Mouse (Mus musculus) adrenal gland, adult 8-10 months (tissue): Measurements from ENCODE around the gene Gm45717. TPM values are rescaled to one million over a fixed set of nuclear protein-coding genes. Genes with fewer than 3 reads are reported as not detected.

Source experiments
- DNase-seq: peaks from one replicate; pipeline ENCODE4 v3.0.0; 2022
- total RNA-seq, 4 experiments: library from RNA; stranded (reverse); gene quantifications; 2 replicates each; pipeline ENCODE4 v1.2.4; 2022

Gm45717 gene
- total RNA-seq, 4 experiments from 2014 or later = not detected

DNA sequence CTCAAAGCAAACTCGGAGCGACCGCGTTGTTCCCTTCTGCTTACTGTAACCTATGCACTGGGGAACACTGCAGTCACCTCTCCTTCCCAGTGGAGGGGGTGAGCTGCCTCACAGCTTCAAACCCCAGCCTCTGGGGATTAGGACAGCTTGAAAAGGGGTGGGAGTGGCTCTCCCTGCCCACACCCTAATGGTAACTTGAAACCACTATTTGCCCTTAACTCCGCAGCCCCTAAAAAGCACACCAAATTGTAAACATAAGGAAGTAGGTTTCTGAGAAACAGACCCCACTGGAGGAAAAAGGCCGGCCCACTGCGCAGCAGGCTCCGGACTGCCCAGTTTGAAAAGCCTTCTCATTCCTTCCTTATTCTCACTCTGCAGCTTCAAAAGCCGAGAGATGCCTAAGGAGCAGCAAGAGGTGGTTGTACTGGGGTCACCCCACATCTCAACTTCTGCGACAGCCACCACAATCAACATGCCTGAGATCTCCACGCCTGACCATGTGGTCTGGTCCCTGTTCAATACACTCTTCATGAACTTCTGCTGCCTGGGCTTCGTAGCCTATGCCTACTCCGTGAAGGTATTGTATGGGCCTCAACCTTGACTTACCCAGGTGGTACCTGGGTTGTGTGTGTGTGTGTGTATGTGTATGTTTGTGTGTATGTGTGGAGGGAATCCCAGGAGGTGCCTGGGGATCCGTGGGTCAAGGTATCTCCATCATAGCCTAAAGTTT is 12.3 kb upstream of the Gm45717 start:
- DNase-seq = no peak

DNA sequence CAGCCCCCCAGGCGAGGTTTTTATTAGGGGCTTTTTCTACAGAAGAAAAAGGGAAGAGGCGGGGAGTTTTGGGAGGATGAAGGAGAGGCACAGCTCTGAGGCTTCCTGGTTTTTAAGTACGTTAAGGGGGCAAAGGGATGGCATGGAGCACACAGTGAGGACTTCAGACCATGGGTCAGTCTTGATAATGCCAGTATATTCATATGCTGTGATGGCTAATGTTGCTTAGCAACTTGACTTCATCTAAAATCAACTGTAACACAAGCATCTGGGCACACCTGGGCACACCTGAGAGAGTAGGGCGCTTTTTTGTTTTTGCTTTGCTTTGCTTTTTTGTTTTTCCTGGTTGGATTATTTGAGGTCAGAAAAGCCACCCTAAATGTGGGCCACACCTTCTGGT is 11.2 kb upstream of the Gm45717 start, which contains the start of gene Ifitm1:
TSS of gene Ifitm1 (plus strand) at position 301 of the 400 bp plus-strand sequence.
- DNase-seq = no peak

DNA sequence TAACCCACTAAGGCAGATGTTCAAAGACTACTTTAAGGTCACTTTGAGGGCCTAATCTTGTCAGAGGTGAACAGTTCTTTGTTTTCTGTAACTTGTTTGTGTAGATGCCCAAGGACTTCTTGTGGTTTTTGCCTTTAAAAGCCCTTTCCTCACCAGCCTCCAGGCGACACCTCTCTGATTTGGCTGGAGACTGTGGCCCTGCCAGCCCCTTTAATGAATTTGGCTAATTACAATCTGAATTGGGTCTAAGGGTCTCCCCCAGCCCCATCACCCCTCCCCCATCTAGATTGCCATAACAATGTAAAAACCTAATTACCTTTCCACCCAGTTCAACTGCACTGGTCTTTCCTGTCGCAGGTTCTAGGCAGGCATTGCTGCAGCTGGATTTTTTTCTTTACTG is 7.0 kb upstream of the Gm45717 start:
- DNase-seq = no peak

DNA sequence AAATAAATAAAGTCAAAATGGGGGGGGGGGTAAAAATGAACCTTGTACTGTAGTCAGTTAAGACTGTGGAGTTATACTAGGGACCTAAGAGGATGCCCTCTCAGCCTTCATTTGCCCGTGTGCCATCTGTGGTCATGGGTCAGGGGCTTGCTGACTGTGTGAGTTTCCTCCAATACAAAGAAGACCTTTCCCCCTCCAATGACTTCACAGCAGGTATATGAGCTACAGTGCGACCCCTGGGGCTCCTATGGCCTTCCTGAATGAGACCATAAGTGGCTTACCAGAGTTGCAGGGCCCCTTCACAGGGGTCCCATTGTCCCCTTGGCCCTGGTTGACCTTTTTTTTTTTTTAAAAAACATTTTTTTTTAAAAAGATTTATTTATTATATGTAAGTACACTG is 5.7 kb upstream of the Gm45717 start:
- no peak for DNase-seq

DNA sequence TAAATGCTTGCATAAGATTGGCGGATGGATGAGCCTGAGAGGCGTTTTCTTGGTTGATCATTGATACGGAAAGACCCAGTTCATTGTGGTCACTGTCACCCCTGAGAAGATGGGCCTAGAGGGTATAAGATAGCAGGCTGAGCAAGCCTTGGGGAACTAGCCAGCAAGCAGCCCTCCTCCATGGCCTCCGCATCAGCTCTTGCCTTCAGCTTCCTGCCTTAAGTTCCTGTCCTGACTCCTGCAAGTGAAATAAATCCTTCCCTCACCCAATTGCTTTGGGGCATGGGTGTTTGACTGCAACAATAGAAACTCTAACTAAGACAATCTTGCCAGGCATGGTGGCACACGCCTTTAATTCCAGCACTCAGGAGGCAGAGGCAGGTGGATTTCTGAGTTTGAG is 4.3 kb upstream of the Gm45717 start:
- no peak for DNase-seq

DNA sequence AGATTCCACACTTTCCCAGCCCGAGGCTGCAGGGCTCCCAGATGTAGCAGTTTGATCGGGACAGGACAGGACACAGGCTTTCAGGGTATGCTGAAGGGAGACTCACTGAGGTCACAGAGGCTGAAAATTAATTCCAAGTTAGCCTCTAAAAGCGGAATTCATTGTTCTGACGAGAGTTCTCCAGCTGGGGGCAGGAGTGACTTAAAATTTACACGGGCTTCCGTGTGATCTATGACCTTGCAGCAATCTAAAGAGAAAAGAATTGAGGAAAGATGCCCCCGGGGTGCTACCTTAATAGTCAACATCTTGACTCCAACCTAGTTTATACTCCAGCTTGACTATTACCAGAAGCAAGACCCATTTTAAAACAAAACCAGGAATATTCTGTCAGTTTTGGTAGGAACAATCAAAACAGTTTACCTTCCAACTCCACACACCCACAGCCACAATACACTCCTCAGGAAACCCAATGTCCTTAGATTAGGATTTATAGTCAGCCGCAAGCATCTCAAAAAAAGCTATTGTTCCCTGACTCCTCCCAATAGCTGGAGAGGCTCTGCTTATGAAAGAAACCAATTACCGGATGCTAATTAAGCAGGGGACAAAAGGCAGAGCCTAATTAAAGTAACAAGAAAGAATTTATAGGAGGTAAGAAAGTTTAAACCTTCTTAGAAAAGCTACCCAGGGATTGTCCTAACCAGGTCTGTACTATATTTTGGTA is 3.6 kb upstream of the Gm45717 start:
- DNase-seq = no peak

DNA sequence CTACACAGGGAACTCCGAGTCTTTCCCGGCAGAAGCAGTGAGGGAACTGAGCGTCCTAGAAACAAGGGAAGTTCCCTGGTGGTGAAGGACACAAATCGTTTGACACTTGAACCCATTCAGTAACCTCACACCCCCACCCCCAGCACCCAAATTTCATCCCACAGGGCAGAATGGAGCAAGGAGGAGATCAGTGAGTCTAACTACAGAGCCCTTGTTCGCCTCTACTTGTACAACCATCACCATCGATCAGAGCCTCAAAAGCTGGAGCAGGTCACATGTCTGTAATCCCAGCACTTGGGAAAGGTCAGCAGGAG is 776 bp upstream of the Gm45717 start:
- DNase-seq = no peak

DNA sequence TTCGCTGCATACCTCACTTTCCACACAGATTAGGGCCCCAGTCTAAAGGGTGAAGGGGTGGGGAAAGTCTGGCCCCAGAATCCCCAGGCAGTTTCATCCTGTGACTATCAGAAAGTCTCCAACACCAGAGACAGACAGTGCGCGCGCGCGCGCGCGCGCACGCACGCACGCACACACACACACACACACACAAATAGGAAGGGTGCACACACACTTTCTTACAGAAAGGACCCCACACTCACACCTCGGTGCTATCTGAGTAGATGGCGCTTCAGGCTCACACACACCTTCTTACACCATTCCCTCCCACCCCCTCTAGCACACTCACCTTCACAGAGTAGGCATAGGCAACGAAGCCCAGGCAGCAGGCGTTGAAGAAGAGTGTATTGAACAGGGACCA is 395 bp downstream of the Gm45717 start:
- no peak for DNase-seq

DNA sequence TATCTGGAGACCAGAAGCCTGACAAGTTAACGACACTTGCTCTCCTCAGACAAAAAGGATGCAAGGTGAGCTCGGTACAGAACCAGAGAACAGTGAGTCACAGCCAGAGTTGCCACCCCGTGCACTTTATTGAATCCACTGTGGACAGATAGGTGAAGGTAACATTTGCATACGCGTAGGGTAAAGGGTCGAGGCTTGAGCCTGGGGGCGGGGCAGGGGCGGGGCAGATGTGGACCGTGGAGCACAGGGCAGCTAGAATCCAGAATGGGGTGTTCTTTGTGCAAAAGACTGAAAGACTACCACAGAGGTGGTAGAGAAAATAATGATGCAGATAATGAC is 1.0 kb downstream of the Gm45717 start:
- DNase-seq = no peak

DNA sequence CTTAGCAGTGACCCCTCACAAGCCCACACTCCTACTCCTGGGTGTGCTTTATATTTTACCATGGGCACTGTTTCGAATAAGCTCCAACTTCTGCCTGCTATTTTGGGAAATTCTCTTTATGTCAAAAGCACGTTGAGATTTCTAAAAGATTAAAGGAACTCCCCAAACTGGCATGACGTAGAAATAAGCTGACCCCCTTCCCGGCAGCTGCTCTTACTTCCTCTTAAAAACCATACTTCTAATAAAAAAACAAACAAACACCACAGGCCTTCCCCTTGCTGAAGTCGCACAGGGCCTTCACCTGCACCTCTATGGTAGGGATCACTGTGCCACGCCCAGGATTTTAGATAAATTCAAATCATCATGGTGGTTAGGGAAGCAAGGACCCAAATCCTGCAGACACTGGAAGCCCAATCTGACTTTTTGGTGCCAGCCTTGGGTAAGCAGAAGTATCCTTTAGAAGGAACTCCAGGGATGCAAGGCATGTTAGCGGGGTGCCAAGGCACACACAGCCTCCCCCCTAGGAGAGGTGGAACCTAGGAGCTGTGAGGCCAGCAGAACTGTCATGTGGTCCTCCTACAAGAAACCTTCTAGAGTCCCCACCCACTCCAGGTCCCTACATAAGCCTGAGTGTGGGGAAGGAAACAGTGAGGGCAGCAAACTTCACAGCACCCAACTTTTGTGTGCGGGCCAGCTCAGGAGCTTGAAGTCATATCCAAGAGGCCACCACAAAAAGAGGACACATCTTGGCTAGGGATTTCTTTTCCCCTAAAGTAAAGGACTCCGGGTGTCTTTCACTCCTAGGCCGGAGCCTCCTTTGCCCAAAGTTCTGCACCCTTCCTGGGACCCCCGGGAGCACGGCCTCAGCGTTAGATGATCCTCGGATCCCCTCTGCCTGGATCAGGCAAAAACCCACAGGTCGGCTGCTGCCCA is 1.7 kb downstream of the Gm45717 start:
- DNase-seq = no peak

DNA sequence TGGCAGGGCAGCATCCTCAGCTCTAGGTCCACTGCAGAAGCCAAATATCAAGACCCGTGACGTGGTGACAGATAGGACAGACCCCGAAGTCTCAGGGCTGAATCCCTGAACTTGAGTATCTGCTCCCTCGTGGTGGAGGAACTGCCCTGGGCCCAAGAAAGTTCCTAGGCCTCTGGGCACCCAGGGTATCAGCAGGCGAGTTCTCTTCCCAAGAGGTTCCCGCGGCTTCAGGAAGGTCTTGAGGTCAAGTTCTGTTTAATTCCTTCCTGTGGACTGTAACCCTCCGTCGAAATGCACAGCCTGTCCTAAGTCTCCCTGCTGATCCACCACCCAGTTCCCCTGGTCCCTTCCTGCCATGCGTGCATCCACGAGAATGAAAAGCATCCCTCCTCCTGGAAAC is 2.6 kb downstream of the Gm45717 start:
- no peak for DNase-seq

DNA sequence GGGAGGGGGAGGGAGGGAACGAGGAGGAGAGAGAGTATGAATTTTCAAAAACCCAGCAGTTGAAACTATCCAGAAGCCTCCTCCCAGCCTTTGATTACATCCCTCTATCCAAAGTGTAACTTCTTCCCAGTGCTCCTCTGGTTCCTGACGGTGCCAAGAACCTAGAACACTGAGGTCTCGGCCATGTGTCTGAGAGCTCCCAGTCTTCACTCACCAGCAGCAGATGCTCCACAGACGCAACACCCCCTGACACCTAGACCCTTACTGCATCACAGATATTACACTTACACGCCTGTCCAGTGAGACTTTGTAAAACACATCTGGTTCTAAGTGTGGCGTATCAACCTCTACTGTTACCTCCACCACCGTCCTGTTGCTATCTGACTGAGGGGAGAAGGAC is 3.3 kb downstream of the Gm45717 start:
- no peak for DNase-seq

DNA sequence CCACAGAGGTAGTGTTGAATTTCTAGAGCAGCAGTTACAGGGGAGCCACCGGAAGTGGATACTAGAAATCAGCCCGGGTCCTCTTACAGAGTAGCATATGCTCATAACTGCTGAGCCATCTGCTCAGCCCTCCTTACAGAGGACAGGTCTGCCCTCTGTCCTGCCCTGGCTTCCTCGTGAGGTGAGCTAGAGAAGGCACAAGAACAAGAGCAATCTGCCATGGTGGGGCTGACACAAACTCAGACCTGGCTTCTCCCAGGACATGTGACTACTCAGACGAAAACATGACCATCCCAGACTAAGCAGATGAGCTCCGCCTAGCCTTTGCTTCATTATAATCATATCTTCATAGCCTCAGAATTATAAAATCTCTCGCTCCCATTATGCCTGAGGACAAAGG is 4.0 kb downstream of the Gm45717 start:
- DNase-seq = no peak

DNA sequence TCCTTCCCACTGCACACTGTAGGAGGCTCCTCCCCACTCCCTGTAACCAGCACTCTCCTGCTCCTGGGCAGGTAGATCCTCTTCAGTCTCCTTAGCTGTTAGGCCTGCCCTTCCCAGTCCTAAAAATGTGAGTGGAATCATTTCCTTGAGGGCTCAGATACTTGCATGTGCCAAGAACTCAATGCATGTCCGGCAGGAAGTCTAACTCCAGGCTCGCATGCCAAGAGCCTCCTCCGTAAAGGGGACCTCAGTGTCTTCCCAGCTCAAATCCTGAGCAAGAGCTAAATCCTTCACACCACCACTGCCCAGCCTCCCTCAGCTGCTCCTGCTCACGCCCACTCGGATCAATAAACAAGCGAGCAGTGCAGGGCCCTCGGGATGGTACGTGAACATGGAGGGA is 4.7 kb downstream of the Gm45717 start:
- no peak for DNase-seq

DNA sequence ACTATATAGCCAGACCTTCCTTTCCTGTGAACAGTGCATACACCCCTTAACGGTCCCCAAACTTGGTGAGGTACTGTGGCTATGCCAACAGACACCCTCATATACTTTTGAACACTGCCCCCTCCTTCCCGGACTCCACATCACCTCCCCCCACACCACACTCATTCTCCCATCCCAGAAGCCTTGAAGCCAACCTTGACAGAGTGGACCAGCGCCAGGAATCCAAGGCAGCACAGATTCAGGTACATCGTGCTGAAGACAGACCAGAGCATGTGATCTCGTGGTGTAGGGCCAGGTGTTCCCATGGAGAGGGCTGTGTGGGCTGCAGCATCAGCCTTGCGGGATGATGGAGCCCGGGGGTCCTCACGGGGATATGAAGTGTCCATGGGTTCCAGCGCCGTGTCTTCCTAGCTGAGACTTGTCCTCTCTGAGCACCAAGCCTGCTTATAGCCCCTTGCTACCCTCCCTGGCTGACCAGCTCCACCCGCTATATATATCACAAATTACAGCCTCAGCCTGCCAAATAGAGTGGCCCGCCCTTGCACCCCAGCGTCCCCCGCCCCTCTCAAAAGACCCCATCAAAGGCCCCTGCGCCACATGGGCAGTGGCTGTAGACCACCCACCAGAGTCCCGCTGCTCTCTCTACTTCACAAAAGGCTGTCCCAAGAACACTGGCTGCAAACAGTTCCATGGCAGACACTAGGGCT is 5.8 kb downstream of the Gm45717 start, which contains the start of gene Ifitm5:
TSS of gene Ifitm5 (minus strand) at position 468 of the 707 bp plus-strand sequence.
- no peak for DNase-seq

DNA sequence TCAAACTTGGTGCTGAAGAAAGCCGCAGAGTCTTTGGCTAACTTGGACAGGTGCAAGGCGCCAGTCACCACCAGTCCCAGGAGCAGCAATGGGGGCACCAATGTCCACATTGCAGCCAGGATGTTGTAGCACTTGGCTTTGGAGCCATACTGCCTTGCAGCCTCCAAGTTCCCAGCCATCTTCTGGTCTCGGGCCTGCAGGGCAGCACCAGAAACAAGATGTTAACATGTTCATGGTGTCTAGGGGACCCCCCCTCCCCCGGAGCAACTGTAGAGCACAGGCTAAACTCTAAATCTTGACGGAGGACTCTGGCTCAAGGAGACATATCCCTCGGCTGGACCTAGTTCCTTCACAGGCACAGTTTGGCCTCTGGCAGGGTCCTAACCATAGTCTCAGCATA is 6.5 kb downstream of the Gm45717 start:
- DNase-seq = no peak

DNA sequence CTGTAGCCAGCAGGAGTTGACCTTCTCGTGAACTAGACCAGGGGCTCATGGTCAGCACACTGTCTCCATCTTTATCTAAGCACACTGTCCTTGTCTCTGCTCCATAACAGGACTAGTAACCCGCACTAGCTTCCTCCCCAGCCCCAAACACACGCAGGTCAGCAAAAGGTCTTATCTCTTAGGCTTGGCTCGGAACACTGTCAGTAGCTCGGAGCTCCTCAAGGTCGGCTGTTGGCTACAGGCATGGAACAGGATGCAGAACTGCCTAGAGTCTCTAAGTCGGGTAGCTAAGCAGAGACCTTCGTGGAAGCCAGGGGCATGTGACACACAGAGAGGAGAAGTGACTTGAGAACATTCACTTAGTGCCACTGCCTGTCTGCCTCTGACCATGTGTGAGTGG is 7.6 kb downstream of the Gm45717 start:
- DNase-seq = peak; percentile 82

DNA sequence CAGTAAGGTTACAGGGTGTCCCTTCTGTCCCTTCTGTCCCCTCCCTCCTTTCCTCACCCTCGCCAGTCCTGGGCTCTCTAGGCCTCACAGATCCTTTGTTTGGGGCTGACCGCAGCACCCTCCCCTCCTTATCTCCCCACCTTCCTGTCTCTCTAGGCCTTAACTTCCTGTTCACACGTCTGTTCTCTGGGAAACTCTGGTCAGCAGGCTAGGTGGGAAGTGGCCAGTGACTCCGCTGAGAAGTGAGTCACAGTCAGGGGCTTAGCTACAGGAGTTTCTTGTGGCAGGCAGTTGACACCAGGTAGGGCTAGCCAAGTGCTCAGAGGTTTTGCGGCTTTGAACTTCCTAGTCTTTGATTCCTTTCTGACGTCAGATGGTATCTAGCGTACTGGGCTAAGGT is 8.8 kb downstream of the Gm45717 start:
- DNase-seq = no peak

DNA sequence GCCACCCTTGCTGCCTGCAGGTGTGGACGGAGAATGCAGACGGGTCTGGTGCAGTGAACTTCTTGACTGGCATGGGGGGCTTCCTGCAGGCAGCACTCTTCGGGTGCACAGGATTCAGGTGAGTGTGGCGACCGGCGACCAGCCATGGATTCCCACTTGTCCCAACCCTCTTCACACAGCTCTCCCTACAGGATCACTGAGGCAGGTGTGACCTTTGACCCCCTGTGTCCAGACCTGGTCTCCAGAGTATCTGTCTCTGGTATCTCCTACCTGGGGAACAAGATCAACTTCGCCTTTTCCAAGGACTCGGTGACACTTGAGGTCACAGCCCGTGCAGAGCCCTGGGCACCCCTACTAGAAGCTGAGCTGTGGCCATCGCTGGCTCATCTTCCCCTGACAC is 9.4 kb downstream of the Gm45717 start:
- DNase-seq = no peak

DNA sequence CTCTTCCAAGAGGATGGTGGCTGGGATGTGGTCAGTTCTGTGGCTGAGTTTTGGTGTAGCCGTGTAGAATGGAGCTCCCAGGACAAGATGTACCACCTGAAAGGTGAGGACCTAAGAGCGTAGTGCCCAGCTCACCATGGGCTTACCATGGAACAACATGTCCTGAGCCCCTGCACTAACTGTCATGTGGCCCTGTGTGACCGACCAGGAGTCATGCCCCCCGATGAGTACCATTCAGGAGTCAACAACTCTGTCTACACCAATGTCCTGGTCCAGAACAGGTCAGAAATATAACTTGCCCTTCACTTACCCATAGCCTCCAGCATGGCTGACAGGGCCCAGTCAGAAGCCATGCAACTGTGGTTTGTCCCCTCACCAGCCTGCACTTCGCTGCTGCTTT is 10.5 kb downstream of the Gm45717 start:
- no peak for DNase-seq

DNA sequence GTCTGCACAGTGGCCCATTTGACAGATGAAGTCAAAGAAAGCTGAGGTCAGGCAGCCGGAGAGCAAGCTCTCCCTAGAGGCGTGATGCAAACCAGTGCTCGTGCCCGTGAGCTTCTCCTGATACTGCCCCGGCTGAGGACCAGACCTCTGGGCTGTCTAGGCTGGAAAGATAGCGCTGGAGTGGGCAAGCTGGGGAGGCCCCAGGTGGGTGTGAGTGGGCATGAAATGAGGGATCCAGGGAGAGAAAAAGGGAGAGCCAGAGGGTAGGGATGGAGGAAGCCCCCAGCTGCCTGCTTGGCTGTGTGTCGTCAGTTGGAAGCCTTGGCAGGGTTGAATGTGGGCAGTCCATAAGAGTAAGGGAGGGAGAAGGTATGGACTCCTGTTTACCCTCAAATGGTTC is 11.5 kb downstream of the Gm45717 start:
- DNase-seq = no peak

DNA sequence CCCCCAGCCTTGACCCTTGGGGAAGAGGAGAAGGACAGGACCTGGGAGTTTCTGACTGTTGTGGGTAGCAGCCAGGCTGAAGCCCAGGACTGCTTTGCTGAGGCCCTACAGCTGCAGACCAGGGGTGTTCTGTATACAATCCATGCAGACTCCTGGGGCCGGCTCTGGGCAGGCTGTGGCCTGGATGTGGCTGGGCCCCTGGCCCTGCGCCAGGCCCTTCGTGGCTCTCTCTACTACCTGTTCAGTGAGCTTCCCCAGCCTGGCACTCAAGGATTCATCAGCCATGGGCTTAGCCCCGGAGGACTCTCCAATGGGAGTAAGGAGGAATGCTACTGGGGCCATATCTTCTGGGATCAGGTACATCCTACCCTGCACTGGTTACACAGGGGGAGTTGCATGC is 12.4 kb downstream of the Gm45717 start:
- no peak for DNase-seq

DNA sequence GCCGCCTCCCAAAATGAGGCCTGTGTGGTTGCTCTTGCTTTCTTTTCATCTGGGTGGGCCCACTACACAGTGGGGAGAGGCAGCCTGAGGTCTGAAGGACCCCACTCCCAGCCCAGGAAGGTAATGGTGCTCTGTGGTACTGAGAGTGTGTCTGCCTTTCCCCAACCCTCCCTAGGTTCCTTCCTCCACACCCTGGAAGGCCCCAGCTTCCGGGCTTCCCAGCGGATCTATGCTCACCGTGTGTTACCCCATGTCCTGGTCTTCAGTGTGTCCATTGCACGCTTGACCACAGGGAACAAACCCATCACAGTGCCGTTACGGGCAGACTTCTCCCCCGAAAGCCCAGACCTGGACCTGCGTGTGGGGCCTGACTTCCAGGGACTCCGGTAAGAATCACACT is 12.9 kb downstream of the Gm45717 start:
- no peak for DNase-seq
